Mouse (Mus musculus) stomach, embryonic 14.5 days (tissue): ENCODE measurements around the gene Tectb. TPM values are rescaled to one million over a fixed set of nuclear protein-coding genes. Genes with fewer than 3 reads are reported as not detected.
A peak's percentile ranks its signal among the peaks of the same experiment; 100 is the strongest.

ENCODE experiments used
- ATAC-seq: fragments of 200-750 bp; cut with Nextera tagmentation; 2 replicates; pipeline ENCODE4 v1.8.0; 2017; ENCODE audit warnings: low read depth, moderate TSS enrichment; ENCODE audit not compliant: insufficient number of reproducible peaks, insufficient read depth, low FRiP score
- H3K27ac ChIP-seq: fragments of 300-500 bp; sonication (generic); 2 replicates; pipeline ENCODE4 v1.5.1; 2014; ENCODE audit warnings: mild to moderate bottlenecking, low read length, moderate library complexity, mixed read lengths
- H3K27me3 ChIP-seq: fragments of 300-500 bp; sonication (generic); 2 replicates; pipeline ENCODE4 v1.6.1; 2014; ENCODE audit warnings: low read length, control low read depth, mixed read lengths; ENCODE audit not compliant: control insufficient read depth, insufficient read depth
- H3K36me3 ChIP-seq: fragments of 300-500 bp; sonication (generic); 2 replicates; pipeline ENCODE4 v1.6.1; 2014; ENCODE audit warnings: mild to moderate bottlenecking, control low read depth, low read length, moderate library complexity, mixed read lengths; ENCODE audit not compliant: control insufficient read depth, insufficient read depth
- H3K4me1 ChIP-seq: fragments of 300-500 bp; sonication (generic); 2 replicates; pipeline ENCODE4 v1.6.1; 2014; ENCODE audit warnings: low read length, control low read depth, mixed read lengths; ENCODE audit not compliant: control insufficient read depth, insufficient read depth
- H3K4me2 ChIP-seq: fragments of 300-500 bp; sonication (generic); replicated peaks from 2 replicates; pipeline ENCODE4 v1.6.1; 2014; ENCODE audit warnings: low read depth, low read length, control low read depth
- H3K4me3 ChIP-seq: fragments of 300-500 bp; sonication (generic); 2 replicates; pipeline ENCODE4 v1.5.1; 2014; ENCODE audit warnings: low read depth, low read length, control low read depth
- H3K9ac ChIP-seq: fragments of 300-500 bp; sonication (generic); replicated peaks from 2 replicates; pipeline ENCODE4 v1.6.1; 2014; ENCODE audit warnings: low read depth, mild to moderate bottlenecking, control low read depth, low read length, moderate library complexity, mixed read lengths
- H3K9me3 ChIP-seq: fragments of 300-500 bp; sonication (generic); 2 replicates; pipeline ENCODE4 v1.6.1; 2016; ENCODE audit warnings: low read depth, low read length, control low read depth; ENCODE audit not compliant: control insufficient read depth
- WGBS: fragments of 180-500 bp; shearing (Covaris S2); extraction: QIAGEN DNeasy Blood & Tissue Kit; methylation state at CpG from one replicate; pipeline ENCODE4 v1.1.7; 2014; 5-methylcytosine and 5-hydroxymethylcytosine counted together
- microRNA-seq: library from miRNA; unstranded; fragments of <30 nt; microRNA quantifications from one replicate; pipeline ENCODE4, GENCODE M21; 2016
- polyA plus RNA-seq: library from polyadenylated mRNA; unstranded; fragments of >200 nt; fragmentation: Nextera tagmentation; extraction: Ambion mirVana; gene quantifications from 2 replicates; pipeline ENCODE4 v1.2.1, GENCODE M21; 2014

The Tectb gene
- polyA plus RNA-seq, 1 experiment from 2014 or later = 0.12 TPM

- Histone ChIP-seq H3K4me3 (no peak overlapping the region), H3K9ac (no peak overlapping the region), H3K9me3 (no peaks in the 10 kb centered on the region), H3K27ac (no peak overlapping the region), H3K36me3 (no peaks in the 10 kb centered on the region), H3K27me3 (no peaks in the 10 kb centered on the region), H3K4me2 (no peak overlapping the region), H3K4me1 (no peaks in the 10 kb centered on the region)
- WGBS = 75% methylated on average over 5 of the region's 5 CpGs
- no peak for ATAC-seq
Measured at GRCm38 (mm10) chr19:55236564-55236963, 56.0 kb downstream of the Tectb start.

GRCm38 (mm10) chr19:55239766-55240426 is 59.4 kb downstream of the Tectb start:
- no peak for ATAC-seq
- Histone ChIP-seq H3K36me3 (no peaks in the 10 kb centered on the region), H3K4me3 (no peak overlapping the region), H3K27me3 (no peaks in the 10 kb centered on the region), H3K4me2 (no peak overlapping the region), H3K9ac (no peak overlapping the region), H3K4me1 (no peaks in the 10 kb centered on the region), H3K9me3 (no peaks in the 10 kb centered on the region), H3K27ac (no peak overlapping the region)
- WGBS = 59% methylated on average over 6 of the region's 6 CpGs

GRCm38 (mm10) chr19:55241186-55241645 is 60.7 kb downstream of the Tectb start, which contains the start of gene Gucy2g:
TSS of gene Gucy2g (minus strand) at chr19:55241236.
- Histone ChIP-seq H3K27me3 (no peaks in the 10 kb centered on the region), H3K36me3 (no peaks in the 10 kb centered on the region), H3K9me3 (no peaks in the 10 kb centered on the region), H3K4me2 (no peak within 1 kb of the TSS), H3K27ac (no peak within 1 kb of the TSS), H3K4me3 (no peak within 1 kb of the TSS), H3K4me1 (no peaks in the 10 kb centered on the region), H3K9ac (no peak within 1 kb of the TSS)
- ATAC-seq = no peak
- 84% methylated on average over 6 of the region's 6 CpGs for WGBS

GRCm38 (mm10) chr19:55244791-55245231 is 64.3 kb downstream of the Tectb start:
- H3K4me3 ChIP-seq = no peak overlapping the region
- no peak overlapping the region for H3K27ac ChIP-seq
- H3K9ac ChIP-seq = no peak overlapping the region
- no peaks in the 10 kb centered on the region for H3K4me1 ChIP-seq
- H3K9me3 ChIP-seq = no peaks in the 10 kb centered on the region
- peak; percentile 71; the same call in 1 of the 2 replicates for ATAC-seq
- no peaks in the 10 kb centered on the region for H3K36me3 ChIP-seq
- H3K27me3 ChIP-seq = no peaks in the 10 kb centered on the region
- WGBS = 24% methylated on average over 7 of the region's 7 CpGs
- H3K4me2 ChIP-seq = no peak overlapping the region

Small RNA genes within 50 kb of the gene (microRNA-seq; reads per million reads assigned to microRNA genes)
- gene Mir6715 = not detected

Other genes starting within 250 kb of the Tectb start
- gene Gpam, start 53.5 kb upstream of the Tectb start, polyA plus RNA-seq = 16.6 and 17.7 TPM in 2 replicates
- not detected in 2 replicates for gene Gucy2g, start 60.5 kb downstream of the Tectb start, polyA plus RNA-seq
- gene Acsl5, start 71.2 kb downstream of the Tectb start, polyA plus RNA-seq = 58.7 and 62.9 TPM in 2 replicates
- gene Zdhhc6, start 135.3 kb downstream of the Tectb start, polyA plus RNA-seq = 96.2 and 104 TPM in 2 replicates
- 27.2 and 29.9 TPM in 2 replicates for gene Vti1a, start 135.6 kb downstream of the Tectb start, polyA plus RNA-seq